Mouse (Mus musculus) small intestine, adult 2 months (tissue): ENCODE measurements around the gene Mcl1.

Experiments
- CTCF ChIP-seq: fragments of 200-500 bp; IDR thresholded peaks from 2 replicates; pipeline ENCODE4 v1.5.1; 2012; ENCODE audit warnings: low read depth, mild to moderate bottlenecking, control low read depth, inconsistent platforms, low read length, moderate library complexity, mixed read lengths; ENCODE audit not compliant: insufficient replicate concordance, insufficient read length; ENCODE audit errors: extremely low read depth
- POLR2A ChIP-seq: fragments of 200-500 bp; IDR thresholded peaks from 2 replicates; pipeline ENCODE4 v1.6.1; 2012; ENCODE audit warnings: low read depth, mild to moderate bottlenecking, control low read depth, inconsistent platforms, low read length, moderate library complexity

GRCm38 (mm10) chr3:95687168-95687523 lies 28.6 kb downstream of the Mcl1 start:
- no peak for TF ChIP-seq CTCF
- TF ChIP-seq POLR2A: no peak
